Mouse (Mus musculus) hindbrain, embryonic 15.5 days (tissue): ENCODE measurements at regions not wholly inside any gene's neighbourhood (a gene's known extent, or its start where the extent isn't known, plus 50 kb on each side); places are given as distances from the start of the nearest gene placed in this dataset.

ENCODE experiments used
- ATAC-seq: fragments of 200-750 bp; cut with Nextera tagmentation; 2 replicates; pipeline ENCODE4 v1.8.0; 2017; ENCODE audit warnings: low read depth, moderate number of reproducible peaks, moderate TSS enrichment; ENCODE audit not compliant: low FRiP score
- H3K27ac ChIP-seq: fragments of 300-500 bp; sonication (generic); replicated peaks from 2 replicates; pipeline ENCODE4 v1.5.1; 2015; ENCODE audit warnings: mild to moderate bottlenecking, inconsistent platforms
- H3K27me3 ChIP-seq: fragments of 300-500 bp; sonication (generic); 2 replicates; pipeline ENCODE4 v1.6.1; 2015; ENCODE audit warnings: control low read depth, inconsistent platforms
- H3K36me3 ChIP-seq: fragments of 300-500 bp; sonication (generic); 2 replicates; pipeline ENCODE4 v1.6.1; 2015; ENCODE audit warnings: control low read depth, inconsistent platforms
- H3K4me1 ChIP-seq: fragments of 300-500 bp; sonication (generic); replicated peaks from 2 replicates; pipeline ENCODE4 v1.6.1; 2015; ENCODE audit warnings: control low read depth, inconsistent platforms
- H3K4me2 ChIP-seq: fragments of 300-500 bp; sonication (generic); 2 replicates; pipeline ENCODE4 v1.6.1; 2015; ENCODE audit warnings: moderate library complexity, mild to moderate bottlenecking, inconsistent platforms
- H3K4me3 ChIP-seq: fragments of 300-500 bp; sonication (generic); 2 replicates; pipeline ENCODE4 v1.5.1; 2015; ENCODE audit warnings: mild to moderate bottlenecking, inconsistent platforms
- H3K9ac ChIP-seq: fragments of 300-500 bp; sonication (generic); 2 replicates; pipeline ENCODE4 v1.6.1; 2015; ENCODE audit warnings: inconsistent platforms
- H3K9me3 ChIP-seq: fragments of 300-500 bp; sonication (generic); 2 replicates; pipeline ENCODE4 v1.6.1; 2016; ENCODE audit warnings: control low read depth, inconsistent platforms
- WGBS: fragments of 180-500 bp; shearing (Covaris S2); methylation state at CpG from one replicate; pipeline ENCODE4 v1.1.7; 2015; 5-methylcytosine and 5-hydroxymethylcytosine counted together

- WGBS: 61% methylated on average over 14 of the region's 14 CpGs
- Histone ChIP-seq H3K4me2 (no peak overlapping the region), H3K9ac (no peak overlapping the region), H3K4me1 (0 out of 2 replicates have a peak, but pooled peaks cover 4% of the 10 kb centered on the region), H3K9me3 (no peaks in the 10 kb centered on the region), H3K27ac (no peak overlapping the region), H3K36me3 (no peaks in the 10 kb centered on the region), H3K4me3 (no peak overlapping the region), H3K27me3 (no peaks in the 10 kb centered on the region)
- no peak for ATAC-seq
Observed at GRCm38 (mm10) chr15:36360694-36361521, 646.7 kb downstream of the Zfp706 start.

DNA sequence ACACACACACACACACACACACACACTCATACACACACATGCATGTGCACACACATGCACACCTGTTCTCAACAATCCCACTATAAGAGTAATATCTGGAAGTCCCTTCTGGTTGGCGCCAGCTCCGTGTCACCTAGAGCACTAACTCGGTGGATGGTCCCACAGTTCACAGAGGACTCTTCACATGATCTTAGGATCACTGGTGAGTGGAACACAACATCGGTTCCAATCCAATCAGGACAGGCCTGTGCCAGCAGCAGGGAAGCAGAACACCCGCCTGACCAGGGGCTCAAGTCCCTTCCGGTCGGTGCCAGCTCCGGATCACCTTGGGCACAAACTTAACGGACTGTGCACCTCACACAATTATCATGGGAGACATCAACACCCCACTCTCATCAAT lies 651.7 kb downstream of the Zfp706 start:
- Histone ChIP-seq H3K4me1 (no peaks in the 10 kb centered on the region), H3K36me3 (no peaks in the 10 kb centered on the region), H3K4me3 (no peak overlapping the region), H3K4me2 (no peak overlapping the region), H3K27ac (no peak overlapping the region), H3K9me3 (no peaks in the 10 kb centered on the region), H3K27me3 (no peaks in the 10 kb centered on the region), H3K9ac (no peak overlapping the region)
- ATAC-seq: no peak
- 94% methylated on average over 9 of the region's 9 CpGs for WGBS

- no peaks in the 10 kb centered on the region for H3K27me3 ChIP-seq
- H3K4me2 ChIP-seq: no peak overlapping the region
- no peaks in the 10 kb centered on the region for H3K4me1 ChIP-seq
- no peak overlapping the region for H3K4me3 ChIP-seq
- H3K36me3 ChIP-seq: no peaks in the 10 kb centered on the region
- no peaks in the 10 kb centered on the region for H3K9me3 ChIP-seq
- no peak for ATAC-seq
- H3K27ac ChIP-seq: no peak overlapping the region
- no peak overlapping the region for H3K9ac ChIP-seq
- WGBS: 85% methylated on average over 6 of the region's 6 CpGs
Observed at GRCm38 (mm10) chr15:36354545-36354944, 653.0 kb downstream of the Zfp706 start.

DNA sequence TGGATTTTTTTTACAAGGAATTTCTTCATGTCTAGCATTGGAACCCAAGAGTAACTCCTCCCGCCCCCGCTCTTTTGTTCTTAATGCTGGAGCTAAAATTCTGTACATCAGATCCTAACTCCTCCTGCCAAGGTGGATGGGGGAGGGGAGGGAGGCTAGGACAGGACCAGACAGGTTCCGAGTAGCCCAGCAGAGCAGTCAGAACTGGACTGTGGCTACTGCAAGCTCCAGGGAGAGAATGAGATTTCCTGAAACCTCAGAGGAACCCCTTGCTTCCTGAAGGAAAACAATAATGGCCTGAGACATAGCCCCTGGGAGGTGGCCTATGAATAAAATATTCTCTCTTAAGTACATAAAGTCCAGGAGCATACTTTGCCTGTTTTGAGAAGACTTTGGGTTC lies 653.8 kb downstream of the Zfp706 start:
- H3K9ac ChIP-seq: no peak overlapping the region
- WGBS: 90% methylated on average over 3 of the region's 3 CpGs

DNA sequence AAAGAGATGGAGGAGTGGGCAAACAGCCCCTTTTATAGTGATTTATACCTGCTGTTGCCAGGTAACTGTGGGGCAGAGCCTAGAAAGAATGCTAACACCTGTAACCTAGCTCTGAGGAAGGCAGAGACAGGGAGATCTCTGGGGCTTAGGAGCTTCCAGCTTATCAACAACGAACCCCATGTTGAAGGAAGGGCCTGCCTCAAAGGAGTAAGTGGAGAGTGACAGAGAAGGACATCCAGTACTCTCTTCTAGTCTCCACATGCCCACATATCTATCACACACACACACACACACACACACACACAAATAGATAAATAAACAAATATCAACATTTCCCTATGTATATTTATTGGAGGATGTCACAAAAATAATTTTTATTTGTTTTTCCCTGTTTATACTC lies 654.6 kb downstream of the Zfp706 start:
- Histone ChIP-seq H3K9ac (no peak overlapping the region), H3K36me3 (no peaks in the 10 kb centered on the region)
- WGBS: 63% methylated on average over 1 of the region's 1 CpGs

More for the DNA sequence above, 653.8 kb downstream of the Zfp706 start:
- no peak overlapping the region for H3K4me3 ChIP-seq
- no peak overlapping the region for H3K4me2 ChIP-seq
- no peak overlapping the region for H3K27ac ChIP-seq
- no peaks in the 10 kb centered on the region for H3K27me3 ChIP-seq
- no peaks in the 10 kb centered on the region for H3K4me1 ChIP-seq
- H3K36me3 ChIP-seq: no peaks in the 10 kb centered on the region
- H3K9me3 ChIP-seq: no peaks in the 10 kb centered on the region
- no peak for ATAC-seq

DNA sequence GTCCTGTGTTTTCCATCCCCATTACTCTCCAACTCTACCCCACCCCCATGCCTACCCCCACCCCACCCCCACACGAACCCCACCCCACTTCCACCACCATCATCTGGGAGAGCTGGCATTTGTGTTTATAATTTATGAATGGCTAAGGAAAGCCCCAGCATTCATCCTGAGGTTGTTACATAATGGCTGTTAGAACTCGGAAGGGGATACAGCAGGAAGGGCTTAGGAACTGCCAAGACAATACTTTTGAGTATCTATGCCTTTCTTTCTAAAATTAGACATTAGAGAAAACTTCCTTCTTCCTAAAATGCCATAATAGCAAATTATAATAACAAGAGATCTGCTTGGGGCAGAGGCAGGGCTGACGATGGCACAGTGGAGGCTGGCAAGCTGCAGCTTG lies 655.9 kb downstream of the Zfp706 start:
- Histone ChIP-seq H3K27me3 (no peaks in the 10 kb centered on the region), H3K4me2 (no peak overlapping the region), H3K4me3 (no peak overlapping the region), H3K4me1 (no peaks in the 10 kb centered on the region), H3K36me3 (no peaks in the 10 kb centered on the region), H3K9ac (no peak overlapping the region), H3K9me3 (no peaks in the 10 kb centered on the region), H3K27ac (no peak overlapping the region)
- no peak for ATAC-seq
- 41% methylated on average over 3 of the region's 3 CpGs for WGBS

More for the DNA sequence above, 654.6 kb downstream of the Zfp706 start:
- no peaks in the 10 kb centered on the region for H3K4me1 ChIP-seq
- no peaks in the 10 kb centered on the region for H3K9me3 ChIP-seq
- no peaks in the 10 kb centered on the region for H3K27me3 ChIP-seq
- no peak overlapping the region for H3K4me2 ChIP-seq
- no peak overlapping the region for H3K27ac ChIP-seq
- no peak overlapping the region for H3K4me3 ChIP-seq
- no peak for ATAC-seq

DNA sequence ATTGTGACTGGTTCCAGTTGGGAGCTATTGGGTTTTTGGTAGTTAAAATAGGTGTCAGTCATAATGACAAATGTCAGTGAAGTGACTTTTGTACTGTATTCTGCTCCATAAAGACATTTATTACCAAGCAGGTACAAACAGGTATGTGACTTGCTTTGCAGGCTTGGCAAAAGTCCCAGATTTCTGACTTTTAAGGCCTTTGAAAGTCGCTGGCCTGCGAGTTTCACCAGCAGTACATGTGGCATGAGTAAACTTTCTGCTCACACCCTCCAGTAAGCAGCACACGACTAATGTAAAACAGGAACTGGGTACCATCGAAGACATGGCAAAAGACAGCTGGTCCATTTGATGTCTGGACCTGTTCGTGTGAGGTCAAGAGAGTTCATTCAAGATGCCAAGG lies 659.2 kb downstream of the Zfp706 start:
- no peak for ATAC-seq
- no peak overlapping the region for H3K27ac ChIP-seq
- no peaks in the 10 kb centered on the region for H3K4me1 ChIP-seq
- 88% methylated on average over 5 of the region's 5 CpGs for WGBS
- H3K4me3 ChIP-seq: no peak overlapping the region
- no peaks in the 10 kb centered on the region for H3K27me3 ChIP-seq
- H3K36me3 ChIP-seq: no peaks in the 10 kb centered on the region
- no peak overlapping the region for H3K9ac ChIP-seq
- no peak overlapping the region for H3K4me2 ChIP-seq
- H3K9me3 ChIP-seq: no peaks in the 10 kb centered on the region

DNA sequence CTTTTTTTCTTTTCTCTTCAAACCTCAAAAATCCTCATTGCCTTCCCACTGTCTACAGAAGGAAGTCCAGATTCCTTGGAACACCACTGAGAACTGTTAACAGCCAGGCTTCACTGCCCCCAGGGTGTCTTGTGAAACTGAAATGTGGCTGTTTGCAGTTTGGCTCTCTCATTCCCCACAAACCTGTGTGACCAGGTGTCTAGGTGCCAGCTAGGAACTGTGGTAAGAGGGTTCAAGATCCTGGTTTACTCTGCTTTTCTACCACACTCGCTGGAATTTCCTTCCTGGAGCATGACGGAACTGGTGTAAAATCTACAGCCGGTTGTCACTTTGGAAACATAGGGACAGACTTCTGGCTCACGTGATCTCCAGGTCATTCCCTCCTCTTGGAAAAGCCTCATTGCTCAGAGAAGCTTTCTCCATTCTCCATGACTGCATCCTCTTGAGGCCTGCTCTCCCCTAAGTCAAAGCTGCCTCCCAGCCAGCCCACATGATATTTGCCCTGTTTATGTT lies 660.2 kb downstream of the Zfp706 start:
- Histone ChIP-seq H3K9ac (no peak overlapping the region), H3K27me3 (no peaks in the 10 kb centered on the region), H3K4me1 (no peaks in the 10 kb centered on the region), H3K4me3 (no peak overlapping the region), H3K36me3 (no peaks in the 10 kb centered on the region), H3K27ac (no peak overlapping the region), H3K9me3 (no peaks in the 10 kb centered on the region), H3K4me2 (no peak overlapping the region)
- 84% methylated on average over 4 of the region's 4 CpGs for WGBS
- no peak for ATAC-seq

DNA sequence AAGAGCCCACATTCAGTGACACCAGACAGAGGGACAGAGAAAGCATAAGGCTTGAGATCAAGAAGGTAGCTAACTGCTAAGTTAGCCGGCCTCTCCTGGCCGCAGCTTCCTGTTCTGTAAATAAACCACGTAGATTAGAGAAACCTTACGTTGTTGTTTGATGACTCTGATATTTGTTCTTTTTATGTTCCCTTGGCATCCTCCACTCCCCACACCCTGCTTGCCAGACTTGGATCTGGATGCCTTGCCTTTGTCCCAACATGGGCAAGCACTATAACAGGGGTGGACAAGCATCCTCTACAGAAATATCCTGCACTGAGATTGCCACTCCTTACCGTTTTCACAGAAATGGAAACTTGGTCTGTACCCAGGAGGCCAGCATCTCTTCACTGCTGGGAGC lies 661.4 kb downstream of the Zfp706 start:
- Histone ChIP-seq H3K27me3 (no peaks in the 10 kb centered on the region), H3K36me3 (no peaks in the 10 kb centered on the region), H3K4me3 (no peak overlapping the region), H3K27ac (no peak overlapping the region), H3K4me2 (no peak overlapping the region), H3K9ac (no peak overlapping the region), H3K9me3 (no peaks in the 10 kb centered on the region), H3K4me1 (no peaks in the 10 kb centered on the region)
- no peak for ATAC-seq
- WGBS: 81% methylated on average over 5 of the region's 5 CpGs

DNA sequence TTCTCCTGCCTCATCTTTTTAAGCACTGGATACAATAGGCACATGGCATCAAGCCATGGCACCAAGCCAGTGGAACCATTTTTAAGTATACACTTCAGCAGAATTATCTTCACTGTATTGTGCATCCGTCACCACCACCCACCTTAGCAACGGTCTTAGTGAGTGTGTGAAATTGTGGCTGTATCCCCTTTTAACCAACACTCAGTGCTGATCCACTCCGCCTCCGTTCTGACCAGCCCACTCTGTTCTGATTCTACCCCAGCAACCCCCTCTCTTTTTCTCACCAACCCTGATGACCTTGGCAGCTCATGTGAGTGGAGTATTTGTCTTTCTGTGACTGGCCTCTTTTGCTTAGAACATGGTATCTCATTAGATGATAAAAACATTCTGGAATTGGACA lies 662.2 kb downstream of the Zfp706 start:
- H3K36me3 ChIP-seq: no peaks in the 10 kb centered on the region
- H3K4me3 ChIP-seq: no peak overlapping the region
- no peak overlapping the region for H3K9ac ChIP-seq
- no peak overlapping the region for H3K27ac ChIP-seq
- no peaks in the 10 kb centered on the region for H3K9me3 ChIP-seq
- H3K4me2 ChIP-seq: no peak overlapping the region
- 77% methylated on average over 4 of the region's 4 CpGs for WGBS
- H3K4me1 ChIP-seq: no peaks in the 10 kb centered on the region
- no peaks in the 10 kb centered on the region for H3K27me3 ChIP-seq
- ATAC-seq: no peak

DNA sequence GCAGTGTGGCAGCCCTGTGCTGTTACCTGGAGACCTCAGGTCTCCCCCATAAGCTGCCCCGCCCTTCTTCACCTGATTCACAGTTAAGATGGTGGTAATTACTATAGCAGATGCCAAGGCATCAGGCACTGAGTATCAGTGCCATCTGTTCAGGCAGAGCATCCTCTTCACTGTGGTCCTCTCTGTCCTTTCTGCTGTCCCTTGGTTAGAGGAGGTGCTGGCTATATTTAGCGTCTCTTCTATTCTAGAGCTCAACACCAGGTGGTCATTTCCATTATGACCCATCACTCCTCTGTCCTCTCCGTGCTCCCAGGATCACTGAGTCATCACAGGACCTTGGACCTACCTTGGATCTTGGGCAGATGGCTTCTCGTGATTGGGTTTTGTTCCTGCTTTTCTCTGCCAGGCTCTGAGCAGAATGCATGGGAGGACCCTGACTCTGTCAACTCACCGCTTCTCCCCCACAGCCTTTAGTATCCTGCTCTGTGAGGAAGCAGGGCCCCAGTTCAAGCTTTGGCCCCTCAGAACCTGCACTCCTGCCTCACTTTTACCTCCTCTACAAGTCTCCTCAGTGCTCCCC lies 667.5 kb downstream of the Zfp706 start:
- Histone ChIP-seq H3K4me2 (no peak overlapping the region), H3K9ac (no peak overlapping the region), H3K4me3 (no peak overlapping the region), H3K36me3 (no peaks in the 10 kb centered on the region), H3K27ac (no peak overlapping the region), H3K4me1 (no peaks in the 10 kb centered on the region), H3K9me3 (no peaks in the 10 kb centered on the region), H3K27me3 (no peaks in the 10 kb centered on the region)
- ATAC-seq: no peak
- 74% methylated on average over 5 of the region's 5 CpGs for WGBS

DNA sequence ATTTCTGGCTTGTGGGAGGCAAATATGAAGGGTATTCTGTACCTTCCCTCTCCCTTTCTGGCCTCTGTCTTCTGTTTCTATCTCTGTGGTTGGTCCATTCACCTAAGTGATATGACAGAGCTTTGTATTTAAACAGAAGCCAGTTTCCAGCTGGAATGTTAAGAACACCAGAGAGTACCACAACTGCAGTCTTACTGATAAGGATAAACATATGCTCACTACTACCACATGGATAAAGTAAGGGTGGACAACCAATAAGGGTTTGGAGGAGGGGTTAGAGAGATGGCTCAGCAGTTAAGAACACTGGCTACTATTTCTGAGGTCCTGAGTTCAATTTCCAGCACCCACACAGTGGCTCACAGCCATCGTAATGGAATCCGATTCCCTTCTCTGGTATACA lies 668.8 kb downstream of the Zfp706 start:
- no peak overlapping the region for H3K4me2 ChIP-seq
- H3K4me3 ChIP-seq: no peak overlapping the region
- whole genome bisulfite sequencing: 91% methylated on average over 2 of the region's 2 CpGs
- no peaks in the 10 kb centered on the region for H3K9me3 ChIP-seq
- no peak overlapping the region for H3K9ac ChIP-seq
- H3K4me1 ChIP-seq: no peaks in the 10 kb centered on the region
- no peaks in the 10 kb centered on the region for H3K36me3 ChIP-seq
- ATAC-seq: no peak
- H3K27ac ChIP-seq: no peak overlapping the region
- no peaks in the 10 kb centered on the region for H3K27me3 ChIP-seq
